Comparison of ENCODE assay signal across 8 mouse cellular contexts in genomic region chr11:118208672-118209272, GRCm38 (mm10). TPM values are rescaled to one million over a fixed set of nuclear protein-coding genes. Genes with fewer than 3 reads are reported as not detected.
DNase-seq lines count a peak whose midpoint lies in the region; ATAC-seq lines count a peak whose summit lies in the region.

No protein-coding gene starts in this region.

- no peaks in the 10 kb centered on the region for H3K27me3 ChIP-seq in heart, embryonic 12.5 days (replicated peaks)
- no peaks in the 10 kb centered on the region for H3K27me3 ChIP-seq in intestine, embryonic 15.5 days (replicated peaks)

- peaks cover 81% of the 10 kb centered on the region for H3K4me1 ChIP-seq in heart, embryonic 12.5 days (replicated peaks)
- H3K4me1 ChIP-seq in intestine, embryonic 15.5 days (replicated peaks) = peaks cover 49% of the 10 kb centered on the region

- peak overlapping the region; percentile 34 for H3K4me2 ChIP-seq in heart, embryonic 12.5 days
- no peak overlapping the region for H3K4me2 ChIP-seq in intestine, embryonic 15.5 days (replicated peaks)

- WGBS in heart, embryonic 12.5 days = 16% methylated on average over 8 of the region's 8 CpGs
- WGBS in intestine, embryonic 15.5 days = 19% methylated on average over 8 of the region's 8 CpGs

- H3K36me3 ChIP-seq in heart, embryonic 12.5 days = no peaks in the 10 kb centered on the region
- no peaks in the 10 kb centered on the region for H3K36me3 ChIP-seq in intestine, embryonic 15.5 days

- ATAC-seq in heart, embryonic 12.5 days (ENCODE audit: insufficient number of reproducible peaks, low FRiP score) = peak; percentile 54; the same call in 1 of the 2 replicates
- ATAC-seq in intestine, embryonic 15.5 days = peak; percentile 56

- no peak for DNase-seq in heart, postnatal 25 days (ENCODE audit: low spot score)
- DNase-seq in thymus, postnatal 0 days (ENCODE audit: low spot score) = peak; percentile 26
- no peak for DNase-seq in thymus, postnatal 36 days
- peak; percentile 48 for DNase-seq in yolk sac, embryonic 10.5 days (ENCODE audit: low spot score)
- DNase-seq in testis, postnatal 10 days (ENCODE audit: low spot score) = no peak
- DNase-seq in urinary bladder, postnatal 4 days (ENCODE audit: low spot score in 2 of 2) = no peak

- intact Hi-C loops in heart, postnatal 25 days (cut with DNase I) = no loop called here

- peak overlapping the region; percentile 49; the same call in 1 of the 2 replicates for H3K9ac ChIP-seq in heart, embryonic 12.5 days
- H3K9ac ChIP-seq in intestine, embryonic 15.5 days = no peak overlapping the region

- peak overlapping the region; percentile 70 for H3K27ac ChIP-seq in heart, embryonic 12.5 days (ENCODE audit: poor library complexity, severe bottlenecking)
- H3K27ac ChIP-seq in intestine, embryonic 15.5 days = peak overlapping the region; percentile 44; the same call in 1 of the 2 replicates

- no peaks in the 10 kb centered on the region for H3K9me3 ChIP-seq in heart, embryonic 12.5 days (replicated peaks)
- no peaks in the 10 kb centered on the region for H3K9me3 ChIP-seq in intestine, embryonic 15.5 days

- H3K4me3 ChIP-seq in heart, embryonic 12.5 days = no peak overlapping the region
- H3K4me3 ChIP-seq in intestine, embryonic 15.5 days (replicated peaks) = no peak overlapping the region

RNA-seq across cellular contexts. Expression of gene Cyth1, which starts 39.6 kb away (rescaled TPM):
- 20.6 and 21.1 TPM in 2 replicates for polyA plus RNA-seq in heart, embryonic 12.5 days (2016; fragmentation: Nextera tagmentation; extraction: Ambion mirVana)
- 10 to 100 TPM; 48.9 to 53.8 TPM for total RNA-seq in heart, postnatal 25 days (2021)
- polyA plus RNA-seq in thymus, postnatal 0 days (2015; fragmentation: Nextera tagmentation; extraction: Ambion mirVana) = 44.7 and 46.1 TPM in 2 replicates
- polyA plus RNA-seq in intestine, embryonic 15.5 days (2015; fragmentation: Nextera tagmentation; extraction: Ambion mirVana) = 11.6 and 12.1 TPM in 2 replicates

Comparison
In these comparisons a context has a peak if more than half of its experiments do, and no peak if none do; other contexts are left out.
1. DNase-seq: peak in thymus, postnatal 0 days (single experiment) and yolk sac, embryonic 10.5 days (single experiment); none in heart, postnatal 25 days (single experiment), thymus, postnatal 36 days (0 of 2), testis, postnatal 10 days (single experiment) and urinary bladder, postnatal 4 days (0 of 2).